Mouse (Mus musculus): ENCODE measurements around the gene Tedc2.
A peak's percentile ranks its signal among the peaks of the same experiment; 100 is the strongest.

Tedc2 gene

GRCm38 (mm10) chr17:24193769-24194168, 26.9 kb downstream of the Tedc2 start:
- no peak for DNase-seq (ENCODE audit: low read depth, low spot score)

GRCm38 (mm10) chr17:24193268-24193667, 27.4 kb downstream of the Tedc2 start:
- DNase-seq (ENCODE audit: low read depth, low spot score), result no peak

- DNase-seq (ENCODE audit: low read depth, low spot score), result no peak
Observed at GRCm38 (mm10) chr17:24192848-24193247, 27.8 kb downstream of the Tedc2 start.

- DNase-seq (ENCODE audit: low read depth, low spot score), result peak; percentile 77
Observed at GRCm38 (mm10) chr17:24191481-24191880, 29.2 kb downstream of the Tedc2 start.

- DNase-seq (ENCODE audit: low read depth, low spot score), result no peak
Observed at GRCm38 (mm10) chr17:24190934-24191333, 29.7 kb downstream of the Tedc2 start.

- DNase-seq (ENCODE audit: low read depth, low spot score), result no peak
Observed at GRCm38 (mm10) chr17:24174259-24174658, 46.4 kb downstream of the Tedc2 start.

GRCm38 (mm10) chr17:24173423-24173822, 47.2 kb downstream of the Tedc2 start:
- peak; percentile 66 for DNase-seq (ENCODE audit: low read depth, low spot score)

- DNase-seq (ENCODE audit: low read depth, low spot score), result no peak
Observed at GRCm38 (mm10) chr17:24171738-24172137, 48.9 kb downstream of the Tedc2 start.

GRCm38 (mm10) chr17:24170729-24171128, 49.9 kb downstream of the Tedc2 start:
- no peak for DNase-seq (ENCODE audit: low read depth, low spot score)

- no peak for DNase-seq (ENCODE audit: low read depth, low spot score)
Observed at GRCm38 (mm10) chr17:24170125-24170524, 50.5 kb downstream of the Tedc2 start.

- DNase-seq (ENCODE audit: low read depth, low spot score), result peak; percentile 94
Observed at GRCm38 (mm10) chr17:24169317-24170065, 51.2 kb downstream of the Tedc2 start, which contains the start of gene Atp6v0c. Gene Atp6v0c, minus strand, starts transcription at chr17:24169702.

GRCm38 (mm10) chr17:24168590-24169277, 51.9 kb downstream of the Tedc2 start:
- DNase-seq (ENCODE audit: low read depth, low spot score), result peak; percentile 65

GRCm38 (mm10) chr17:24167891-24168505, 52.7 kb downstream of the Tedc2 start:
- DNase-seq (ENCODE audit: low read depth, low spot score), result no peak

- DNase-seq (ENCODE audit: low read depth, low spot score), result no peak
Observed at GRCm38 (mm10) chr17:24167120-24167519, 53.5 kb downstream of the Tedc2 start.

Measured in skeletal muscle tissue, adult 2 months (tissue).